Mouse (Mus musculus) midbrain, embryonic 14.5 days (tissue): ENCODE results near the gene Il11ra1. TPM values are rescaled to one million over a fixed set of nuclear protein-coding genes. Genes with fewer than 3 reads are reported as not detected.
A peak's percentile ranks its signal among the peaks of the same experiment; 100 is the strongest.
"Not testable (repeated sequence)": the region's sequence is repeated elsewhere in the genome, so short reads cannot be mapped to it uniquely, and the experiment has no call there.

Experiments
- ATAC-seq: fragments of 200-750 bp; cut with Nextera tagmentation; 2 replicates; pipeline ENCODE4 v1.8.0; 2017; ENCODE audit warnings: moderate number of reproducible peaks, moderate library complexity; ENCODE audit not compliant: low FRiP score, low TSS enrichment
- DNase-seq: peaks from one replicate; pipeline ENCODE4 v3.0.0-alpha.2; 2015
- H3K27ac ChIP-seq: fragments of 300-500 bp; sonication (generic); replicated peaks from 2 replicates; pipeline ENCODE4 v1.5.1; 2014; ENCODE audit warnings: mild to moderate bottlenecking, low read depth, low read length, moderate library complexity
- H3K27me3 ChIP-seq: fragments of 300-500 bp; sonication (generic); 2 replicates; pipeline ENCODE4 v1.6.1; 2014; ENCODE audit warnings: low read length, control low read depth, mixed read lengths; ENCODE audit not compliant: control insufficient read depth, insufficient read depth
- H3K36me3 ChIP-seq: fragments of 300-500 bp; sonication (generic); 2 replicates; pipeline ENCODE4 v1.6.1; 2014; ENCODE audit warnings: low read length, control low read depth; ENCODE audit not compliant: control insufficient read depth, insufficient read depth
- H3K4me1 ChIP-seq: fragments of 300-500 bp; sonication (generic); 2 replicates; pipeline ENCODE4 v1.6.1; 2014; ENCODE audit warnings: mild to moderate bottlenecking, antibody characterized with exemption, low read length, control low read depth; ENCODE audit not compliant: control insufficient read depth, insufficient read depth
- H3K4me2 ChIP-seq: fragments of 300-500 bp; sonication (generic); 2 replicates; pipeline ENCODE4 v1.6.1; 2014; ENCODE audit warnings: mild to moderate bottlenecking, low read length, moderate library complexity
- H3K4me3 ChIP-seq: fragments of 300-500 bp; sonication (generic); replicated peaks from 2 replicates; pipeline ENCODE4 v1.5.1; 2014; ENCODE audit warnings: low read depth, low read length
- H3K9ac ChIP-seq: fragments of 300-500 bp; sonication (generic); replicated peaks from 2 replicates; pipeline ENCODE4 v1.6.1; 2014; ENCODE audit warnings: mild to moderate bottlenecking, low read length, moderate library complexity
- H3K9me3 ChIP-seq: fragments of 300-500 bp; sonication (generic); 2 replicates; pipeline ENCODE4 v1.6.1; 2016; ENCODE audit warnings: low read length, control low read depth, mixed read lengths; ENCODE audit not compliant: control insufficient read depth
- WGBS: fragments of 180-500 bp; shearing (Covaris S2); extraction: QIAGEN DNeasy Blood & Tissue Kit; methylation state at CpG from one replicate; pipeline ENCODE4 v1.1.7; 2014; 5-methylcytosine and 5-hydroxymethylcytosine counted together
- polyA plus RNA-seq: library from polyadenylated mRNA; unstranded; fragments of >200 nt; fragmentation: Nextera tagmentation; extraction: Ambion mirVana; gene quantifications from 2 replicates; pipeline ENCODE4 v1.2.1, GENCODE M21; 2014

Gene Il11ra1
- polyA plus RNA-seq, 1 experiment from 2014 or later = 32.1 TPM

GRCm38 (mm10) chr4:41763176-41763575 lies 63.4 kb downstream of the Il11ra1 start:
- H3K9me3 ChIP-seq, H3K27ac ChIP-seq, H3K4me3 ChIP-seq, DNase-seq, H3K4me2 ChIP-seq, ATAC-seq, H3K36me3 ChIP-seq, H3K9ac ChIP-seq, H3K27me3 ChIP-seq: not testable (repeated sequence)
- WGBS = 78% methylated on average over 4 of the region's 6 CpGs
- H3K4me1 ChIP-seq = peaks cover 19% of the 10 kb centered on the region

GRCm38 (mm10) chr4:41767301-41767700 lies 67.5 kb downstream of the Il11ra1 start:
- not testable (repeated sequence) for H3K27me3 ChIP-seq, H3K36me3 ChIP-seq, DNase-seq, H3K27ac ChIP-seq, H3K9me3 ChIP-seq, H3K9ac ChIP-seq, H3K4me3 ChIP-seq, H3K4me2 ChIP-seq, H3K4me1 ChIP-seq, ATAC-seq
- 90% methylated on average over 10 of the region's 10 CpGs for WGBS

- not testable (repeated sequence) for H3K9me3 ChIP-seq, H3K27me3 ChIP-seq, DNase-seq, H3K4me1 ChIP-seq, H3K27ac ChIP-seq, H3K9ac ChIP-seq, ATAC-seq, H3K36me3 ChIP-seq
- Histone ChIP-seq H3K4me2 (peak overlapping the region; percentile 50), H3K4me3 (peak overlapping the region; percentile 27)
- WGBS = 2% methylated on average over 8 of the region's 16 CpGs
Measured at GRCm38 (mm10) chr4:41772946-41773345, 73.2 kb downstream of the Il11ra1 start.

- peak; percentile 60 for DNase-seq
- peak overlapping the region; percentile 41 for H3K4me2 ChIP-seq
- not testable (repeated sequence) for H3K36me3 ChIP-seq, H3K9ac ChIP-seq, H3K27ac ChIP-seq, ATAC-seq, H3K9me3 ChIP-seq, H3K4me1 ChIP-seq, H3K27me3 ChIP-seq
- H3K4me3 ChIP-seq = peak overlapping the region; percentile 39
- whole genome bisulfite sequencing = under 1% methylated on average over 16 of the region's 25 CpGs
Measured at GRCm38 (mm10) chr4:41773502-41773901, 73.7 kb downstream of the Il11ra1 start.

- H3K36me3 ChIP-seq, H3K9me3 ChIP-seq, ATAC-seq, H3K4me1 ChIP-seq, H3K27me3 ChIP-seq: not testable (repeated sequence)
- Histone ChIP-seq H3K9ac (peak within 1 kb of the TSS; percentile 26; the same call in 1 of the 2 replicates), H3K4me2 (peak within 1 kb of the TSS; percentile 54), H3K27ac (peak within 1 kb of the TSS; percentile 60; the same call in 1 of the 2 replicates), H3K4me3 (peak within 1 kb of the TSS; percentile 39)
- WGBS = under 1% methylated on average over 12 of the region's 14 CpGs
- peak; percentile 94 for DNase-seq
Measured at GRCm38 (mm10) chr4:41774002-41774401, 74.2 kb downstream of the Il11ra1 start, which contains the start of gene Ccl27a. Gene Ccl27a (minus strand): TSS chr4:41774247.

GRCm38 (mm10) chr4:41774506-41774905 lies 74.7 kb downstream of the Il11ra1 start:
- WGBS = 37% methylated on average over 3 of the region's 3 CpGs
- 0 out of 2 replicates have a peak overlapping the region, but pooled peaks have one; percentile 26 for H3K9ac ChIP-seq

GRCm38 (mm10) chr4:41775840-41776239 lies 76.1 kb downstream of the Il11ra1 start:
- H3K27ac ChIP-seq, DNase-seq, ATAC-seq, H3K4me1 ChIP-seq, H3K36me3 ChIP-seq, H3K9me3 ChIP-seq, H3K4me2 ChIP-seq, H3K4me3 ChIP-seq, H3K9ac ChIP-seq, H3K27me3 ChIP-seq: not testable (repeated sequence)
- 91% methylated on average over 1 of the region's 1 CpGs for WGBS

More at GRCm38 (mm10) chr4:41774506-41774905, 74.7 kb downstream of the Il11ra1 start:
- not testable (repeated sequence) for ATAC-seq, H3K27me3 ChIP-seq, H3K36me3 ChIP-seq, DNase-seq, H3K4me1 ChIP-seq, H3K9me3 ChIP-seq
- Histone ChIP-seq H3K4me2 (peak overlapping the region; percentile 54), H3K27ac (peak overlapping the region; percentile 60; the same call in 1 of the 2 replicates), H3K4me3 (peak overlapping the region; percentile 39)

- H3K4me1 ChIP-seq, H3K27me3 ChIP-seq, ATAC-seq, DNase-seq, H3K9ac ChIP-seq, H3K36me3 ChIP-seq, H3K27ac ChIP-seq, H3K4me2 ChIP-seq, H3K4me3 ChIP-seq, H3K9me3 ChIP-seq: not testable (repeated sequence)
- 23% methylated on average over 8 of the region's 9 CpGs for WGBS
Measured at GRCm38 (mm10) chr4:41781271-41781670, 81.5 kb downstream of the Il11ra1 start.

GRCm38 (mm10) chr4:41781748-41782485 lies 82.1 kb downstream of the Il11ra1 start:
- not testable (repeated sequence) for H3K4me2 ChIP-seq, H3K4me3 ChIP-seq, DNase-seq, H3K27ac ChIP-seq, H3K9ac ChIP-seq, H3K4me1 ChIP-seq, H3K27me3 ChIP-seq, ATAC-seq, H3K9me3 ChIP-seq, H3K36me3 ChIP-seq
- 18% methylated on average over 16 of the region's 21 CpGs for WGBS
